Mouse (Mus musculus) ovary, adult 18-20 months (tissue): Measurements from ENCODE around the gene Tbc1d16.
A peak's percentile ranks its signal among the peaks of the same experiment; 100 is the strongest.

ENCODE experiments used
- DNase-seq: peaks from one replicate; pipeline ENCODE4 v3.0.0; 2022; ENCODE audit warnings: low spot score, mixed read lengths

Tbc1d16 gene

GRCm38 (mm10) chr11:119207986-119208385, 20.3 kb downstream of the Tbc1d16 start:
- no peak for DNase-seq

GRCm38 (mm10) chr11:119206562-119206961, 21.7 kb downstream of the Tbc1d16 start:
- no peak for DNase-seq

GRCm38 (mm10) chr11:119205738-119206137, 22.6 kb downstream of the Tbc1d16 start:
- no peak for DNase-seq

GRCm38 (mm10) chr11:119203423-119203822, 24.9 kb downstream of the Tbc1d16 start:
- DNase-seq: no peak

- no peak for DNase-seq
Measured at GRCm38 (mm10) chr11:119199233-119199601, 29.1 kb downstream of the Tbc1d16 start.

- no peak for DNase-seq
Measured at GRCm38 (mm10) chr11:119198564-119199232, 29.6 kb downstream of the Tbc1d16 start.

GRCm38 (mm10) chr11:119197618-119198563, 30.4 kb downstream of the Tbc1d16 start:
- DNase-seq: no peak

GRCm38 (mm10) chr11:119192605-119193004, 35.7 kb downstream of the Tbc1d16 start:
- no peak for DNase-seq

- DNase-seq: no peak
Measured at GRCm38 (mm10) chr11:119192176-119192575, 36.1 kb downstream of the Tbc1d16 start.

GRCm38 (mm10) chr11:119191606-119192081, 36.7 kb downstream of the Tbc1d16 start:
- no peak for DNase-seq

- DNase-seq: peak; percentile 57
Measured at GRCm38 (mm10) chr11:119190498-119190897, 37.8 kb downstream of the Tbc1d16 start.

- DNase-seq: no peak
Measured at GRCm38 (mm10) chr11:119189319-119189718, 39.0 kb downstream of the Tbc1d16 start.

GRCm38 (mm10) chr11:119188389-119188788, 39.9 kb downstream of the Tbc1d16 start:
- peak; percentile 57 for DNase-seq

GRCm38 (mm10) chr11:119187800-119188197, 40.5 kb downstream of the Tbc1d16 start:
- DNase-seq: no peak

GRCm38 (mm10) chr11:119186989-119187799, 41.1 kb downstream of the Tbc1d16 start:
- peak; percentile 53 for DNase-seq

GRCm38 (mm10) chr11:119186381-119186780, 41.9 kb downstream of the Tbc1d16 start:
- DNase-seq: no peak

GRCm38 (mm10) chr11:119183684-119184310, 44.5 kb downstream of the Tbc1d16 start:
- DNase-seq: no peak

GRCm38 (mm10) chr11:119181861-119182395, 46.4 kb downstream of the Tbc1d16 start:
- DNase-seq: no peak

GRCm38 (mm10) chr11:119180824-119181582, 47.3 kb downstream of the Tbc1d16 start:
- DNase-seq: no peak

GRCm38 (mm10) chr11:119178317-119178716, 50.0 kb downstream of the Tbc1d16 start:
- DNase-seq: no peak
